Mouse (Mus musculus): ENCODE data around the gene Top3a. TPM values are rescaled to one million over a fixed set of nuclear protein-coding genes. Genes with fewer than 3 reads are reported as not detected.

Top3a gene
- polyA plus RNA-seq, 1 experiment: 20.4 TPM

- Histone ChIP-seq H3K27me3 (ENCODE audit: control insufficient read depth, insufficient read depth, low read length, poor library complexity, severe bottlenecking) (no peaks in the 10 kb centered on the region), H3K9ac (ENCODE audit: low read depth, poor library complexity, severe bottlenecking) (peak overlapping the region; percentile 63), H3K4me3 (ENCODE audit: low read depth, low read length) (peak overlapping the region; percentile 89), H3K9me3 (replicated peaks; ENCODE audit: control insufficient read depth, insufficient read depth, low read length, poor library complexity, severe bottlenecking) (no peaks in the 10 kb centered on the region), H3K36me3 (ENCODE audit: control insufficient read depth, insufficient read depth, low read length, poor library complexity, severe bottlenecking) (peaks cover 24% of the 10 kb centered on the region), H3K4me1 (ENCODE audit: control insufficient read depth, insufficient read depth, low read length) (no peaks in the 10 kb centered on the region), H3K27ac (ENCODE audit: insufficient read depth, low read length) (0 out of 2 replicates have a peak overlapping the region, but pooled peaks have one; percentile 1)
- TF ChIP-seq EP300 (IDR thresholded peaks at IDR 0.05; ENCODE audit: insufficient read depth, low read depth, low read length) (no peak), POLR2A (IDR thresholded peaks at IDR 0.05; ENCODE audit: insufficient read depth, low read length) (no peak), CTCF (IDR thresholded peaks at IDR 0.05; ENCODE audit: low read depth, low read length) (no peak)
Observed at GRCm38 (mm10) chr11:60777801-60778370, 721 bp upstream of the Top3a start.

GRCm38 (mm10) chr11:60776107-60776828 is 897 bp downstream of the Top3a start:
- Histone ChIP-seq H3K4me1 (ENCODE audit: control insufficient read depth, insufficient read depth, low read length) (no peaks in the 10 kb centered on the region), H3K9ac (ENCODE audit: low read depth, poor library complexity, severe bottlenecking) (peak overlapping the region; percentile 72), H3K9me3 (replicated peaks; ENCODE audit: control insufficient read depth, insufficient read depth, low read length, poor library complexity, severe bottlenecking) (no peaks in the 10 kb centered on the region), H3K27ac (ENCODE audit: insufficient read depth, low read length) (peak overlapping the region; percentile 72), H3K36me3 (ENCODE audit: control insufficient read depth, insufficient read depth, low read length, poor library complexity, severe bottlenecking) (peaks cover 22% of the 10 kb centered on the region), H3K27me3 (ENCODE audit: control insufficient read depth, insufficient read depth, low read length, poor library complexity, severe bottlenecking) (no peaks in the 10 kb centered on the region), H3K4me3 (ENCODE audit: low read depth, low read length) (peak overlapping the region; percentile 89)
- TF ChIP-seq EP300 (IDR thresholded peaks at IDR 0.05; ENCODE audit: insufficient read depth, low read depth, low read length): no peak
- TF ChIP-seq POLR2A (IDR thresholded peaks at IDR 0.05; ENCODE audit: insufficient read depth, low read length): no peak
- no peak for TF ChIP-seq CTCF (IDR thresholded peaks at IDR 0.05; ENCODE audit: low read depth, low read length)

DNA sequence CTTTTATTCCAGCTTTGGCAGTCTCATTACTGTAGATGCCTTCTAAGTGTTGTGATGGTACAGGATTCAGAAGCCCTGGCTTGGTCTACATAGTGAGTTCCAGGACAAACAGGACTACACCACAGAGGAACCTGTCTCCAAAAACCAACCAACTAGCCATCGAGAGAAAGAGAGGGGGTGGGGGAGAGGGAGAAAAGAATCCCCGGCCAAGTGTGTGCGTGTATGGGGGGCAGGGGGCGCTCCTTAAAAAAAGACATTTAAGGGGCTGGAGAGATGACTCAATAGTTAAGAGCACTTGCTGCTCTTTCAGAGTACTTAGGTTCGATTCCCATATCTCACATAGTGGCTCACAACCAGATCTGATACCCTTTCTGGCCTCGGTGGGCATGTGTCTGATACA is 1.6 kb downstream of the Top3a start:
- no peak for TF ChIP-seq EP300 (IDR thresholded peaks at IDR 0.05; ENCODE audit: insufficient read depth, low read depth, low read length)
- no peak for TF ChIP-seq POLR2A (IDR thresholded peaks at IDR 0.05; ENCODE audit: insufficient read depth, low read length)
- no peak for TF ChIP-seq CTCF (IDR thresholded peaks at IDR 0.05; ENCODE audit: low read depth, low read length)
- Histone ChIP-seq H3K4me1 (ENCODE audit: control insufficient read depth, insufficient read depth, low read length) (no peaks in the 10 kb centered on the region), H3K9ac (ENCODE audit: low read depth, poor library complexity, severe bottlenecking) (peak overlapping the region; percentile 72), H3K9me3 (replicated peaks; ENCODE audit: control insufficient read depth, insufficient read depth, low read length, poor library complexity, severe bottlenecking) (no peaks in the 10 kb centered on the region), H3K36me3 (ENCODE audit: control insufficient read depth, insufficient read depth, low read length, poor library complexity, severe bottlenecking) (peaks cover 22% of the 10 kb centered on the region), H3K27me3 (ENCODE audit: control insufficient read depth, insufficient read depth, low read length, poor library complexity, severe bottlenecking) (no peaks in the 10 kb centered on the region), H3K27ac (ENCODE audit: insufficient read depth, low read length) (peak overlapping the region; percentile 72; the same call in 1 of the 2 replicates), H3K4me3 (ENCODE audit: low read depth, low read length) (peak overlapping the region; percentile 89; the same call in 1 of the 2 replicates)

GRCm38 (mm10) chr11:60774841-60775240 is 2.3 kb downstream of the Top3a start:
- H3K36me3 ChIP-seq (ENCODE audit: control insufficient read depth, insufficient read depth, low read length, poor library complexity, severe bottlenecking): peaks cover 15% of the 10 kb centered on the region
- no peaks in the 10 kb centered on the region for H3K9me3 ChIP-seq (replicated peaks; ENCODE audit: control insufficient read depth, insufficient read depth, low read length, poor library complexity, severe bottlenecking)
- H3K9ac ChIP-seq (ENCODE audit: low read depth, poor library complexity, severe bottlenecking): no peak overlapping the region
- no peak overlapping the region for H3K27ac ChIP-seq (ENCODE audit: insufficient read depth, low read length)
- H3K27me3 ChIP-seq (ENCODE audit: control insufficient read depth, insufficient read depth, low read length, poor library complexity, severe bottlenecking): no peaks in the 10 kb centered on the region
- no peak for TF ChIP-seq POLR2A (IDR thresholded peaks at IDR 0.05; ENCODE audit: insufficient read depth, low read length)
- no peak for TF ChIP-seq EP300 (IDR thresholded peaks at IDR 0.05; ENCODE audit: insufficient read depth, low read depth, low read length)
- TF ChIP-seq CTCF (IDR thresholded peaks at IDR 0.05; ENCODE audit: low read depth, low read length): no peak
- no peaks in the 10 kb centered on the region for H3K4me1 ChIP-seq (ENCODE audit: control insufficient read depth, insufficient read depth, low read length)
- H3K4me3 ChIP-seq (ENCODE audit: low read depth, low read length): no peak overlapping the region

GRCm38 (mm10) chr11:60774158-60774689 is 2.9 kb downstream of the Top3a start:
- Histone ChIP-seq H3K4me3 (ENCODE audit: low read depth, low read length) (no peak overlapping the region), H3K9me3 (replicated peaks; ENCODE audit: control insufficient read depth, insufficient read depth, low read length, poor library complexity, severe bottlenecking) (no peaks in the 10 kb centered on the region), H3K27ac (ENCODE audit: insufficient read depth, low read length) (no peak overlapping the region), H3K36me3 (ENCODE audit: control insufficient read depth, insufficient read depth, low read length, poor library complexity, severe bottlenecking) (peaks cover 10% of the 10 kb centered on the region), H3K27me3 (ENCODE audit: control insufficient read depth, insufficient read depth, low read length, poor library complexity, severe bottlenecking) (no peaks in the 10 kb centered on the region), H3K4me1 (ENCODE audit: control insufficient read depth, insufficient read depth, low read length) (no peaks in the 10 kb centered on the region), H3K9ac (ENCODE audit: low read depth, poor library complexity, severe bottlenecking) (no peak overlapping the region)
- no peak for TF ChIP-seq CTCF (IDR thresholded peaks at IDR 0.05; ENCODE audit: low read depth, low read length)
- TF ChIP-seq POLR2A (IDR thresholded peaks at IDR 0.05; ENCODE audit: insufficient read depth, low read length): no peak
- TF ChIP-seq EP300 (IDR thresholded peaks at IDR 0.05; ENCODE audit: insufficient read depth, low read depth, low read length): no peak

DNA sequence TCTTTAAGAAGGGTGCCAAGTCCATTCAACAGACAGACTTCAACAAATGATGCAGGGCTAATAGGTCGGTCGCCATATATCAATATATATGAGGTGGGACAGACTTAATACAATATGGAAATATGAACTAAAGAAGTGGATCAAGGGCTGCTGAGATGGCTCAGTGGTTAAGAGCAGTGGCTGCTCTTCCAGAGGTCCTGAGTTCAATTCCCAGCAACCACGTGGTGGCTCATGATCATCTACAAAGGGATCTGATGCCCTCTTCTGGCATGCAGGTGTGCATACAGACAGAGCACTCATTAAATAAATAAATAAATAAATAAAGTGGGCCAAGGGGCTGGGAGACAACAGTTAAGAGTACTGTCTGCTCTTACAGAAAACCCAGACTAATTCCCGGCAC is 5.0 kb downstream of the Top3a start:
- no peaks in the 10 kb centered on the region for H3K36me3 ChIP-seq (ENCODE audit: control insufficient read depth, insufficient read depth, low read length, poor library complexity, severe bottlenecking)
- H3K4me1 ChIP-seq (ENCODE audit: control insufficient read depth, insufficient read depth, low read length): no peaks in the 10 kb centered on the region
- H3K27ac ChIP-seq (ENCODE audit: insufficient read depth, low read length): no peak overlapping the region
- H3K9me3 ChIP-seq (replicated peaks; ENCODE audit: control insufficient read depth, insufficient read depth, low read length, poor library complexity, severe bottlenecking): no peaks in the 10 kb centered on the region
- H3K4me3 ChIP-seq (ENCODE audit: low read depth, low read length): no peak overlapping the region
- no peak overlapping the region for H3K9ac ChIP-seq (ENCODE audit: low read depth, poor library complexity, severe bottlenecking)
- TF ChIP-seq EP300 (IDR thresholded peaks at IDR 0.05; ENCODE audit: insufficient read depth, low read depth, low read length) (no peak), POLR2A (IDR thresholded peaks at IDR 0.05; ENCODE audit: insufficient read depth, low read length) (no peak), CTCF (IDR thresholded peaks at IDR 0.05; ENCODE audit: low read depth, low read length) (no peak)
- H3K27me3 ChIP-seq (ENCODE audit: control insufficient read depth, insufficient read depth, low read length, poor library complexity, severe bottlenecking): no peaks in the 10 kb centered on the region

Data from ES-Bruce4 (cell line).